Mouse (Mus musculus): ENCODE measurements around the gene Vmn2r19. TPM values are rescaled to one million over a fixed set of nuclear protein-coding genes. Genes with fewer than 3 reads are reported as not detected.

Vmn2r19 gene
- total RNA-seq, 1 experiment from 2014 or later, result not detected

- no peak for ATAC-seq (replicated peaks in 1 of 2; ENCODE audit: insufficient read depth in 1 of 2, low FRiP score in 2 of 2, low TSS enrichment in 1 of 2, low read depth in 1 of 2, poor library complexity in 2 of 2, severe bottlenecking in 2 of 2)
Observed at GRCm38 (mm10) chr6:123346141-123346540, 38.0 kb downstream of the Vmn2r19 start.

Other genes with a start within 250 kb of the Vmn2r19 start
- gene Clec4a2, start 201.9 kb upstream of the Vmn2r19 start, total RNA-seq (2017), result 10.4 and 27.1 TPM in 2 replicates
- gene Clec4b2, start 135.4 kb upstream of the Vmn2r19 start, total RNA-seq (2017), result 0.89 and 4.1 TPM in 2 replicates
- 0.99 TPM in 1 of 2 replicates, not detected in the other for gene Clec4n, start 78.5 kb upstream of the Vmn2r19 start, total RNA-seq (2017)
- 0.35 and 4.9 TPM in 2 replicates for gene Clec4d, start 46.2 kb upstream of the Vmn2r19 start, total RNA-seq (2017)
- 25.4 and 28.7 TPM in 2 replicates for gene Clec4e, start 18.5 kb upstream of the Vmn2r19 start, total RNA-seq (2017)
- gene Vmn2r20, start 109.8 kb downstream of the Vmn2r19 start, total RNA-seq (2017), result not detected in 2 replicates
- gene Vmn2r21, start 225.1 kb downstream of the Vmn2r19 start, total RNA-seq (2017), result not detected in 2 replicates

All from hematopoietic stem cell, adult 5-6 weeks (primary cell).